Mouse (Mus musculus): ENCODE results near the gene Mrnip. TPM values are rescaled to one million over a fixed set of nuclear protein-coding genes. Genes with fewer than 3 reads are reported as not detected.
"Not testable (repeated sequence)": the region's sequence is repeated elsewhere in the genome, so short reads cannot be mapped to it uniquely, and the experiment has no call there.

The Mrnip gene
- 37.0 and 38.8 TPM in 2 replicates for polyA plus RNA-seq (2014; fragmentation: Nextera tagmentation; extraction: Ambion mirVana)

DNA sequence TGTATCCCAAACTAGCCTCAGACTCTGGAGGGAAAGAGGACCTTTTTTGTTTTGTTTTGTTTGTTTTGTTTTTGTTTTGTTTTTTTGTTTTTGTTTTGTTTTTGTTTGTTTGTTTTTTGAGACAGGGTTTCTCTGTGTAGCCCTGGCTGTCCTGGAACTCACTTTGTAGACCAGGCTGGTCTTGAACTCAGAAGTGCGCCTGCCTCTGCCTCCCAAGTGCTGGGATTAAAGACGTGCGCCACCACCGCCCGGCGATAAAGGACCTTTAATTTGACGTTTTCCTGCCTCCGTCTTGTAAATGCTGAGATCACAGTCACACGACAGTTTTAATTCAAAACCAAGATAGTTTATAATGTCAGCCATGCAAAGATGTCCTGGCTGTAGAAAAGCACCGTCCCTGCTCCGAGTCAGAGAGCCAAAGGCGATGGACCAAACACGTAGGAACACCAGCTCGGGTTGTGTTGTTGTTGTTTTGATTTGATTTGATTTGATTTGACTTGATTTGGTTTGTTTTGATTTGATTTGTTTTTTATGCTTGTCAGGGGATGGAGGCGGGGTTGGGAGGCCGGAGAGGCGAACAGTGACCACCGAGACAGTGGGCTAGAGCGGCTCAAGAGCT is at the start of gene Mrnip:
Gene Mrnip, plus strand, starts transcription at position 334 of the 619 bp plus-strand sequence.
- peak within 1 kb of the TSS; percentile 77 for H3K4me2 ChIP-seq (ENCODE audit: low read length)
- peak within 1 kb of the TSS; percentile 81 for H3K9ac ChIP-seq (replicated peaks; ENCODE audit: low read length)
- peak; percentile 61 for ATAC-seq (ENCODE audit: low FRiP score, low TSS enrichment)
- H3K9me3 ChIP-seq (ENCODE audit: control insufficient read depth, low read length); DNase-seq; H3K4me1 ChIP-seq (ENCODE audit: control insufficient read depth, insufficient read depth, low read length); H3K27me3 ChIP-seq (ENCODE audit: control insufficient read depth, insufficient read depth, low read length): not testable (repeated sequence)
- peak within 1 kb of the TSS; percentile 85 for H3K27ac ChIP-seq (replicated peaks; ENCODE audit: low read depth, low read length)
- H3K36me3 ChIP-seq (ENCODE audit: control insufficient read depth, insufficient read depth, low read length): peaks cover 46% of the 10 kb centered on the region
- H3K4me3 ChIP-seq (replicated peaks; ENCODE audit: low read depth, low read length): peak within 1 kb of the TSS; percentile 72
- 4% methylated on average over 19 of the region's 19 CpGs for WGBS

DNA sequence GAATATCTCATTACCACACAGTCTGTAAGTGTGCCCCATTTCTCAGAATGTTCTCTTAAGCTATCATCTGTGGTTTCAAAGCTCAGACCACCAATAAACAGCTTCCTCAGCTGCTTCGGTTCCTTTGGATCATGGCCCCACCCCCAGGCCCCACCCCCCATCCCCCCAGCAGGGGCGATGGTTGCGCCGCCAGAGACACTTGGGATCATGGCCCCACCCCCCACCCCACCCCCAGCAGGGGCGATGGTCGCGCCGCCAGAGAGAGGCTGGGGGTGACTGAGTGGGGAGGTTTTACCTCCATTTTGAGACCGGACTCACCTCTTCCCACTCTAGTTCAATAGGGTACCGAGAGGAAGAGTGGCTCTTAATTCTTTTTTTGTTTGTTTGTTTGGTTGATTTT is 46.5 kb upstream of the Mrnip start:
- H3K4me1 ChIP-seq (ENCODE audit: control insufficient read depth, insufficient read depth, low read length): peaks cover 9% of the 10 kb centered on the region
- ATAC-seq (ENCODE audit: low FRiP score, low TSS enrichment) (no peak), DNase-seq (no peak)
- no peaks in the 10 kb centered on the region for H3K9me3 ChIP-seq (ENCODE audit: control insufficient read depth, low read length)
- H3K36me3 ChIP-seq (ENCODE audit: control insufficient read depth, insufficient read depth, low read length): no peaks in the 10 kb centered on the region
- 7% methylated on average over 10 of the region's 10 CpGs for WGBS
- no peak overlapping the region for H3K27ac ChIP-seq (replicated peaks; ENCODE audit: low read depth, low read length)
- no peak overlapping the region for H3K9ac ChIP-seq (replicated peaks; ENCODE audit: low read length)
- no peaks in the 10 kb centered on the region for H3K27me3 ChIP-seq (ENCODE audit: control insufficient read depth, insufficient read depth, low read length)
- H3K4me3 ChIP-seq (replicated peaks; ENCODE audit: low read depth, low read length): no peak overlapping the region
- no peak overlapping the region for H3K4me2 ChIP-seq (ENCODE audit: low read length)

DNA sequence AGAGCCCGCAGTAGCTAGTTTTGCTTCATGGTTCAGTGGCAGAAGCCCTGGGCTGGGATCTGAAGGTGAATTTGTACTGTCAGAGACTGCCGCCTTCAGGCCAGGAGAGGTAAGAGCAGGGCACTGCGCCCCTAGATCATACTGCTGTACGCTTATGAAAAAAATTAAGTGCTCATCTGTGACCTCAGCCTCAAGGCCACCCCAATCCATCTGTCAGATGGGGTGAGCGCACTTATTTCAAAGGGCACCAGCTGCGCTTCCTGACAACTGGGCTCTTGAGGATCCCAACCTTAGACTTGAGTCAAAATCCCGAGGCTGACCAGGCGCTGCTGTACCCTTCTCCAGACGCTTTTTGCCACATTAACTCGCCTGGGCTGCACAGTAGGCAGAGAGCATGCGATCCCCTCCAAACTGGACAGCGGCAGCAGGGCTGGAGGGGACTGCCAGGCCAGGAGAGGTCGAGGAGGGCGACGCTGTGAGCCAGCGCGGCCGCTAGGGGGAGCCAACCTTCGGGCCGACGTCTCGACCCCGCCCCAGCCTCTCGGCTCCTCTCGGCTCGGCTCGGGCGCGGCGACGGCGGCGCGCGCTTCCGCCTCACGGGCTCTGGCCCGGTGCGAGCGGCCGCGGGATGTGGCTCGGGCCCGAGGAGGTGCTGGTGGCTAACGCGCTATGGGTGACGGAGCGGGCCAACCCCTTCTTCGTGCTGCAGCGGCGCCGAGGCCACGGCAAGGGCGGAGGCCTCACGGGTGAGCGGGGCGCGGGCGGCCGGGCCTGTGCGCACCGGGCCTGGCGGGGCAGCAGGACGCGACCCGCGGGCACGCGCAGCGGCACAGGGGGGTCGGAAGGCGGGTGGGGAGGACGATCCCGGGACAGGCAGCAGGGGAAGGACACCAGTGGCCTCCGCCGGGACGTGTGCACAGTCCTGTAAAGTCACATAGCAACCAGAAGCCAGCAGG is 43.2 kb upstream of the Mrnip start, which contains the start of gene Tbc1d9b:
Gene Tbc1d9b, plus strand, starts transcription at position 586 of the 956 bp plus-strand sequence.
- peak within 1 kb of the TSS; percentile 94 for H3K27ac ChIP-seq (replicated peaks; ENCODE audit: low read depth, low read length)
- peaks cover 9% of the 10 kb centered on the region for H3K4me1 ChIP-seq (ENCODE audit: control insufficient read depth, insufficient read depth, low read length)
- H3K9me3 ChIP-seq (ENCODE audit: control insufficient read depth, low read length): no peaks in the 10 kb centered on the region
- H3K4me3 ChIP-seq (replicated peaks; ENCODE audit: low read depth, low read length): peak within 1 kb of the TSS; percentile 88
- WGBS: under 1% methylated on average over 70 of the region's 77 CpGs
- H3K36me3 ChIP-seq (ENCODE audit: control insufficient read depth, insufficient read depth, low read length): peaks cover 9% of the 10 kb centered on the region
- H3K4me2 ChIP-seq (ENCODE audit: low read length): peak within 1 kb of the TSS; percentile 81
- peak within 1 kb of the TSS; percentile 98 for H3K9ac ChIP-seq (replicated peaks; ENCODE audit: low read length)
- DNase-seq (peak; percentile 96), ATAC-seq (ENCODE audit: low FRiP score, low TSS enrichment) (peak; percentile 91)
- no peaks in the 10 kb centered on the region for H3K27me3 ChIP-seq (ENCODE audit: control insufficient read depth, insufficient read depth, low read length)

DNA sequence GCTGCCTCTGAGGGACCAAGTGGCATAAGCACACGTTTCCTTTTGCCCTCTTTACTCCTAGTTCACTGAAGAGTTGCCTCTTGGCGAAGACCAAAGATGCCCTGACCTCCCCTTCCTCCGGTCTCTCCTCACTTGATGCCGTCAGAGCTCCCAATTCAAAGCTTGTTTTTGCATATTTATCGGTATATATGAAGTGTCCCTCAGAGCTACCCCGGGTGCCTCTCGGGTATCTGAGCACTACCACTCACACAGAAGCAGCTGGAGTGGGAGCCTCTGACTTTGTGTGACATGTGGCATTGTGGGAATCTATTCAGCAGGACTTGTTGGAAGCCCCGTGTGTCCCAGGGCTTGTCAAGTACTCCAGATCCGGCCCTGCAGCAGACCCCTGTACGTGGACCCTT is 42.4 kb upstream of the Mrnip start:
- 11% methylated on average over 10 of the region's 10 CpGs for WGBS
- no peaks in the 10 kb centered on the region for H3K27me3 ChIP-seq (ENCODE audit: control insufficient read depth, insufficient read depth, low read length)

DNA sequence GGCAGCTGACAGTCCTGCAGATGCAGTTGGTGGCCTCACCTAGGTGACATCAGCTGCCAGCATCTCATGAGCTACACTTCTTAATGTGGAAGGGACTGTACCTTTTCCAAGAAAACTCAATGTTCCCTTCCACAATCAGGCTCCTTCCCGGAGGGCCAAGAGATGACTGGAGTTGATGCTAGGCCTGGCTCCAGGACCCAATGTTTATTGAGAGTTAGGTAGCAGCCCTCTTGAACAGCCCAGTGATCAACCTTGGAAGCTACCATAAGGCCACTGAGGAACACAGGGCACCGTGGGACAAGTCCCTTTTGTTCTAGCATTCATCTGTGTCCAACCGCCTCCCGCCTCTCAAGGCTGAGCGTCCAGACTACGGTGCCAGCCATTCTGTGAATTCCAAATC is 42.0 kb upstream of the Mrnip start:
- Histone ChIP-seq H3K27me3 (ENCODE audit: control insufficient read depth, insufficient read depth, low read length) (no peaks in the 10 kb centered on the region), H3K36me3 (ENCODE audit: control insufficient read depth, insufficient read depth, low read length) (peaks cover 20% of the 10 kb centered on the region), H3K4me2 (ENCODE audit: low read length) (peak overlapping the region; percentile 81), H3K9me3 (ENCODE audit: control insufficient read depth, low read length) (no peaks in the 10 kb centered on the region), H3K27ac (replicated peaks; ENCODE audit: low read depth, low read length) (no peak overlapping the region), H3K4me3 (replicated peaks; ENCODE audit: low read depth, low read length) (peak overlapping the region; percentile 88), H3K4me1 (ENCODE audit: control insufficient read depth, insufficient read depth, low read length) (peaks cover 9% of the 10 kb centered on the region), H3K9ac (replicated peaks; ENCODE audit: low read length) (peak overlapping the region; percentile 98)
- WGBS: 79% methylated on average over 6 of the region's 6 CpGs
- no peak for ATAC-seq (ENCODE audit: low FRiP score, low TSS enrichment)
- no peak for DNase-seq

More for the DNA sequence above, 42.4 kb upstream of the Mrnip start:
- peak overlapping the region; percentile 88 for H3K4me3 ChIP-seq (replicated peaks; ENCODE audit: low read depth, low read length)
- peaks cover 16% of the 10 kb centered on the region for H3K36me3 ChIP-seq (ENCODE audit: control insufficient read depth, insufficient read depth, low read length)
- H3K9me3 ChIP-seq (ENCODE audit: control insufficient read depth, low read length): no peaks in the 10 kb centered on the region
- peak overlapping the region; percentile 81 for H3K4me2 ChIP-seq (ENCODE audit: low read length)
- H3K27ac ChIP-seq (replicated peaks; ENCODE audit: low read depth, low read length): peak overlapping the region; percentile 94
- ATAC-seq (ENCODE audit: low FRiP score, low TSS enrichment): 0 out of 2 replicates have a peak, but pooled peaks have one; percentile 11
- H3K9ac ChIP-seq (replicated peaks; ENCODE audit: low read length): peak overlapping the region; percentile 98
- DNase-seq: peak; percentile 42
- H3K4me1 ChIP-seq (ENCODE audit: control insufficient read depth, insufficient read depth, low read length): peaks cover 9% of the 10 kb centered on the region

DNA sequence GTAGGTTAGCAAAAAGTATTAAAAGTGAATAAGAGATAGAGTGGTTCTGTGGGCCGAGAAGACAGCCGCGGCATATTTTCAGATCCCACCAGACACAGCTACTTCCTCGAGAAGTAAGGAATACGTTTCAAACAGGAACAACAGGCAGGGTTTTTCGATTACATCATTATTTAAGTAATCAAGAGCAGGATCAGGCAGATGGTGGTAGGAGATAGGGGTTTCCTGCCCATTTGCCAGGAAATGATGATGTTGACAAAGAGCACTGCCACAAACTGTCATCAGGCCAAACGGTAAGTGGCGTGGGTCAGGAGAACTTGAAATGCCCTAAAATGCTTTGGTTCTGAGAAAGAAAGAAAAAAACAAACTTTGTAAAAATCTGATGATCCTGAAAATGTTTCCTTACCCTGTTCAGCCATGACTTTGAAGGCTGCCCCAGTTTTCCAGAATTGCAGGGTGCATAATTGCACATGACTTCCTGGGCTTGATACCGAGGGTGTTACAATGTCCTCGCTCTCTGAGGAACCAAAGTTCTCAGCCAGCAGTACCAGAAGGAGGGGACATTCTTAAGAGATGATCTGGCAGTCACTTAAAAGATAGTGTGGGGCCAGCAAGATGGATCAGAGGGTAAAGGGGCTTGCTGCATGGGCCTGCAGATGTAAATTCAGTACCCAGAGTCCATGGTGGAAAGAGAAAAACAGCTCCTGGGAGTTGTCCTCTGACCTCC is 39.9 kb upstream of the Mrnip start:
- 89% methylated on average over 10 of the region's 10 CpGs for WGBS
- Histone ChIP-seq H3K36me3 (ENCODE audit: control insufficient read depth, insufficient read depth, low read length) (peaks cover 41% of the 10 kb centered on the region), H3K4me1 (ENCODE audit: control insufficient read depth, insufficient read depth, low read length) (peaks cover 9% of the 10 kb centered on the region), H3K4me3 (replicated peaks; ENCODE audit: low read depth, low read length) (no peak overlapping the region), H3K9ac (replicated peaks; ENCODE audit: low read length) (no peak overlapping the region), H3K9me3 (ENCODE audit: control insufficient read depth, low read length) (no peaks in the 10 kb centered on the region), H3K27me3 (ENCODE audit: control insufficient read depth, insufficient read depth, low read length) (no peaks in the 10 kb centered on the region), H3K4me2 (ENCODE audit: low read length) (no peak overlapping the region), H3K27ac (replicated peaks; ENCODE audit: low read depth, low read length) (no peak overlapping the region)
- no peak for ATAC-seq (ENCODE audit: low FRiP score, low TSS enrichment)
- DNase-seq: no peak

DNA sequence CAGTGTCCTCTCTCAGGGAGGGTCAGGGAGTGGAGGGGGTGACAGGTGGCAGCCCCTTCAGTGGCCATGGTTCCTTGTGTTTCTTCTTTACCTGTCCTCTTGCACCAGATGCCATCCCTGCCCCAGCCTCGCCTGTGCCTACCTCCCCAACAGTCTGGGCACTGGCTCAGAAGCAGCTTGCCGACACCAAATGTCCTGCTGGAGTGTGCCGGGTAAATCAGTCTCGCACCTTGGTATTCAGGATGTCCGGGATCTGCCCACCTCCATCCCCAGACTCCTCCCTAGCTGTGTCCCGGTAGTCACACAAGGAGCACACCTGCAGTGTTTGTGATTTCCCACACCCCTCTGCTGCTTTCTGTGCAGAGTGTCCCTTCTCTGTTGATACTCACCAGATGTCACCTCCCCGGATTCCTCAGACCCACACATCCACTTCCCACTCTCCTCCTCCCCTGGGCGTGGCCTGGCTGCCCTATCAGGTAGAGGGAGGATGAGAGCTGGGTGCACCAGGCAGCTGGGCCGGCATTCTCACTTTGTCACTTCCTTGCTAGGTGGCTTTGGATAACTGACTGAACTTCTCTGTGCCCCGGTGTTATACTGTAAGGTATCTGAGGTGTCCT is 35.9 kb upstream of the Mrnip start:
- no peak overlapping the region for H3K27ac ChIP-seq (replicated peaks; ENCODE audit: low read depth, low read length)
- DNase-seq (no peak), ATAC-seq (ENCODE audit: low FRiP score, low TSS enrichment) (no peak)
- H3K4me2 ChIP-seq (ENCODE audit: low read length): no peak overlapping the region
- no peaks in the 10 kb centered on the region for H3K4me1 ChIP-seq (ENCODE audit: control insufficient read depth, insufficient read depth, low read length)
- no peak overlapping the region for H3K4me3 ChIP-seq (replicated peaks; ENCODE audit: low read depth, low read length)
- H3K9ac ChIP-seq (replicated peaks; ENCODE audit: low read length): no peak overlapping the region
- peaks cover 80% of the 10 kb centered on the region for H3K36me3 ChIP-seq (ENCODE audit: control insufficient read depth, insufficient read depth, low read length)
- H3K27me3 ChIP-seq (ENCODE audit: control insufficient read depth, insufficient read depth, low read length): no peaks in the 10 kb centered on the region
- no peaks in the 10 kb centered on the region for H3K9me3 ChIP-seq (ENCODE audit: control insufficient read depth, low read length)
- 83% methylated on average over 10 of the region's 10 CpGs for WGBS

DNA sequence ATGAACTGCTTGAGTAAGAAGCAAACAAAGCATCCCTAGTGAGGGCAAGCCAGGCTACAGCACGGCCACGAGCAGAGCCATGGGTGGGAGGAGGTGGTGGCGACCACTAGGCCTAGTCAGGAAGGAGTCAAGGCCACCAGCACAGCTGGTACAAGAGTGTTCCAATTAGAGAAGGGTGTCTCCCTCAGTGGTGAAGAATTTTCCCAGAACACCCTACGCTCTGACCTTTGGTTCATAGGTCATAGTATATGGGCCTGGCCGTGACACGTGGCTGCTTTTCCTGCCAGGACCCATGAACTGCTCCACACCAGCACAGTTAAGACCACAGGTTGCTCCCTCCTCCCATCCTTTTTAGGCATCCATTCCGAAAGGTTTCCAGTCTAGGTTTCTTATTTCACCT is 34.7 kb upstream of the Mrnip start:
- H3K27ac ChIP-seq (replicated peaks; ENCODE audit: low read depth, low read length): no peak overlapping the region
- no peak overlapping the region for H3K4me3 ChIP-seq (replicated peaks; ENCODE audit: low read depth, low read length)
- H3K9ac ChIP-seq (replicated peaks; ENCODE audit: low read length): no peak overlapping the region
- no peak overlapping the region for H3K4me2 ChIP-seq (ENCODE audit: low read length)
- DNase-seq (no peak), ATAC-seq (ENCODE audit: low FRiP score, low TSS enrichment) (no peak)
- WGBS: 84% methylated on average over 7 of the region's 7 CpGs
- no peaks in the 10 kb centered on the region for H3K9me3 ChIP-seq (ENCODE audit: control insufficient read depth, low read length)
- H3K4me1 ChIP-seq (ENCODE audit: control insufficient read depth, insufficient read depth, low read length): no peaks in the 10 kb centered on the region
- H3K36me3 ChIP-seq (ENCODE audit: control insufficient read depth, insufficient read depth, low read length): peaks cover 89% of the 10 kb centered on the region
- no peaks in the 10 kb centered on the region for H3K27me3 ChIP-seq (ENCODE audit: control insufficient read depth, insufficient read depth, low read length)
